Mouse (Mus musculus) bone marrow macrophage, adult 2 months (primary cell): ENCODE results near the gene Tymp. TPM values are rescaled to one million over a fixed set of nuclear protein-coding genes. Genes with fewer than 3 reads are reported as not detected.
A peak's percentile ranks its signal among the peaks of the same experiment; 100 is the strongest.

ENCODE experiments used
- H3K27ac ChIP-seq: 2 replicates; pipeline ENCODE4 v1.5.1; 2012; ENCODE audit warnings: low read depth, low read length; ENCODE audit not compliant: insufficient read depth
- H3K4me1 ChIP-seq: 2 replicates; pipeline ENCODE4 v1.6.1; 2012; ENCODE audit warnings: low read length; ENCODE audit not compliant: control insufficient read depth, insufficient read depth
- H3K4me3 ChIP-seq: 2 replicates; pipeline ENCODE4 v1.5.1; 2012; ENCODE audit warnings: mild to moderate bottlenecking, low read length, moderate library complexity; ENCODE audit not compliant: insufficient read depth
- CTCF ChIP-seq: IDR thresholded peaks from 2 replicates; pipeline ENCODE4 v1.5.1; 2012; ENCODE audit warnings: low read depth, mild to moderate bottlenecking, low read length, moderate library complexity
- POLR2A ChIP-seq: IDR thresholded peaks from 2 replicates; pipeline ENCODE4 v1.6.1; 2012; ENCODE audit warnings: mild to moderate bottlenecking, low read depth, low read length, borderline replicate concordance
- polyA plus RNA-seq: library from polyadenylated mRNA; stranded (reverse); fragments of >200 nt; gene quantifications from 2 replicates; pipeline ENCODE4 v1.2.4, GENCODE M21; 2012; ENCODE audit not compliant: missing spikeins, insufficient read depth, insufficient read length

Tymp gene
- polyA plus RNA-seq = 0.28 TPM in 1 of 2 replicates, not detected in the other

- Histone ChIP-seq H3K27ac (no peak within 1 kb of the TSS), H3K4me3 (no peak within 1 kb of the TSS), H3K4me1 (peaks cover 6% of the 10 kb centered on the region)
- TF ChIP-seq POLR2A (no peak), CTCF (no peak)
Observed at GRCm38 (mm10) chr15:89376957-89377356, at the start of gene Tymp. Gene Tymp, minus strand, starts transcription at chr15:89377039.

GRCm38 (mm10) chr15:89425711-89426121, 48.9 kb upstream of the Tymp start, which contains the start of gene Cpt1b:
Gene Cpt1b, minus strand, starts transcription at chr15:89425863.
- Histone ChIP-seq H3K27ac (peak within 1 kb of the TSS; percentile 10; the same call in 1 of the 2 replicates), H3K4me3 (no peak within 1 kb of the TSS), H3K4me1 (peaks cover 23% of the 10 kb centered on the region)
- TF ChIP-seq CTCF = no peak
- no peak for TF ChIP-seq POLR2A

- TF ChIP-seq POLR2A = no peak
- TF ChIP-seq CTCF = no peak
- Histone ChIP-seq H3K27ac (no peak overlapping the region), H3K4me3 (no peak overlapping the region), H3K4me1 (peaks cover 23% of the 10 kb centered on the region)
Observed at GRCm38 (mm10) chr15:89424621-89425020, 47.8 kb upstream of the Tymp start.

GRCm38 (mm10) chr15:89421938-89422337, 45.1 kb upstream of the Tymp start:
- Histone ChIP-seq H3K27ac (no peak overlapping the region), H3K4me3 (no peak overlapping the region), H3K4me1 (peaks cover 9% of the 10 kb centered on the region)
- no peak for TF ChIP-seq POLR2A
- no peak for TF ChIP-seq CTCF

- TF ChIP-seq CTCF (no peak), POLR2A (no peak)
- H3K27ac ChIP-seq = no peak overlapping the region
- H3K4me3 ChIP-seq = no peak overlapping the region
- no peaks in the 10 kb centered on the region for H3K4me1 ChIP-seq
Observed at GRCm38 (mm10) chr15:89415282-89415681, 38.4 kb upstream of the Tymp start.

GRCm38 (mm10) chr15:89410118-89410517, 33.3 kb upstream of the Tymp start, which contains the start of gene Syce3:
Gene Syce3, minus strand, starts transcription at chr15:89410503.
- TF ChIP-seq CTCF (no peak), POLR2A (no peak)
- Histone ChIP-seq H3K4me3 (no peak within 1 kb of the TSS), H3K27ac (no peak within 1 kb of the TSS), H3K4me1 (no peaks in the 10 kb centered on the region)

GRCm38 (mm10) chr15:89406691-89407090, 29.9 kb upstream of the Tymp start:
- Histone ChIP-seq H3K4me3 (no peak overlapping the region), H3K27ac (no peak overlapping the region), H3K4me1 (no peaks in the 10 kb centered on the region)
- TF ChIP-seq POLR2A = no peak
- no peak for TF ChIP-seq CTCF

GRCm38 (mm10) chr15:89404831-89405623, 28.2 kb upstream of the Tymp start:
- no peak overlapping the region for H3K27ac ChIP-seq
- no peak overlapping the region for H3K4me3 ChIP-seq
- H3K4me1 ChIP-seq = peaks cover 7% of the 10 kb centered on the region
- TF ChIP-seq POLR2A = no peak
- no peak for TF ChIP-seq CTCF

- H3K27ac ChIP-seq = no peak overlapping the region
- H3K4me3 ChIP-seq = no peak overlapping the region
- H3K4me1 ChIP-seq = peaks cover 7% of the 10 kb centered on the region
- TF ChIP-seq POLR2A (no peak), CTCF (no peak)
Observed at GRCm38 (mm10) chr15:89402471-89402870, 25.6 kb upstream of the Tymp start.

- no peak overlapping the region for H3K27ac ChIP-seq
- TF ChIP-seq POLR2A = no peak
Observed at GRCm38 (mm10) chr15:89399716-89400115, 22.9 kb upstream of the Tymp start.

GRCm38 (mm10) chr15:89398146-89398545, 21.3 kb upstream of the Tymp start:
- Histone ChIP-seq H3K27ac (no peak overlapping the region), H3K4me1 (peaks cover 7% of the 10 kb centered on the region), H3K4me3 (no peak overlapping the region)
- TF ChIP-seq POLR2A (no peak), CTCF (no peak)

More at GRCm38 (mm10) chr15:89399716-89400115, 22.9 kb upstream of the Tymp start:
- Histone ChIP-seq H3K4me1 (peaks cover 7% of the 10 kb centered on the region), H3K4me3 (no peak overlapping the region)
